Mouse (Mus musculus): ENCODE measurements at regions not wholly inside any gene's neighbourhood (a gene's known extent, or its start where the extent isn't known, plus 50 kb on each side); places are given as distances from the start of the nearest gene placed in this dataset.

DNA sequence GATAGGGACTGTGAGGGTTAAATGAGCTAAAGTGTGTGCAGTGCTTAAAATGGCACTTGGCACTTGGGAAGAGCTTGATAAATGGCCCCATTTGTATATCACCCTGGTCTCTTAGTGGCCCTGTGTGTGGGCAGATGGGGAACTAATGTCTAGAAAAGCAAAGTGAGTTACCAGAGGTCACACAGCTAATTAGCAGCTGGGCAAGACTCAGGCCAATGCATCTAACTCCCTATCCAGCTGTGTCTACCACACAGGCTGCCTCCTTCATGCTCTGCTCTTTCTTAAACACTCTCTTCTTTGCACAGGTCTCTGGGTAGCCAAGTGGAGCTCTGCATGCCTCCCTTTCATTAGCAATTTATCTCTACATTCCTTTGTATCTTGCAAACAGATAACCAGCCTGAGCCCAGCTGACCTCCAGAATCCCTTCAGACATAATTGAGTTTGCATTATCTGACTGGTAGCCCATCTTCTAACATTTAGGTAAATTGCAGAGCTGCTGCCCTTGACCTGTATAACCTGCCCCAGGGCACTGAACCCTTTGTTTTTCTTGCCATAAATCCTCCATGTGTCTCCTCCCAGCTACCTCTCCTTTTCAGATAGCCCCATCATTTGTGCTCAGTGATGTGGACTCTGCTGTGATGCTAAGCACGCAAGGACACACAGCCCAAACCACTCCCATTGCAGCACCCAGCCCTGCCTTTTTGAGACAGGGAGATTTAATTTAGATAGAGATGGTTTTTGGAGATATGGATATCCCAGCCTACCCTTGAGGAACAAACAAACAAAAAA, 263.5 kb upstream of the Plxna2 start:
- intact Hi-C loops (cut with DNase I), result no loop called here
- no peak for DNase-seq (ENCODE audit: extremely low spot score in 1 of 2, low spot score in 2 of 2)

DNA sequence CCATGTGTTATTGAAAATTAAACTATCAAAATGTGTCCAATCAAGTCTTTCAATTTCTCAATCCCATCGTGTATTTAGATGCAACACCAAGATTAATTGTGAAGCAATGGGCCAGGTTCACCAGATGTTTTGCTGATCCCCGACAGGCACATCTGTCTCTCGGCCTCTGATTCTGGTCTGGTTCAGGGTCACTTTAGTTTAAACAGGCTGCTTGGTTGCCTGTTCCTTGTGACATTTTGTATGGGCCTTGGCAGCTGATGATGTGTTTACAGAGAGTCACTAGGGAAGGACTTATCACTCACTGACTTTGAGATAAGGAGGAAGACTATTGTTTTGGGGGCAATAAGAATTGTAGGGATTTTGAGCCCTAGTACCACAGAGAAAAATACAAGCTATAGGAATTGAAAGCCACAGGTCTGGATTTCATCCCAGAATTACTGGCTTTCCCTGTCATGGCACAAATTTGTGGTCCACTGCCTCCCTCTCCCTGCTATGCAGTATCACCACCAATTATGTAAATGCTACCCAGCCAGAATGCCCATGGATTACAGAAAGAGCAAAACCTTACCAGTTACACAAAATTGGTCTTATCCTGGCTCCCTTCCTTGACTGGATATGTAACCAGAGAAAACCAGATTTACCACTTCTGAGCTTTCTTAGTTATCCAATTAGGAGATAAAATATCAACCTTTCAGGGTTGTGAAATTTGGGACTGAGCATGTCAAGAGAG, 272.5 kb upstream of the Plxna2 start:
- intact Hi-C loops (cut with DNase I), result no loop called here
- no peak for DNase-seq (ENCODE audit: extremely low spot score in 1 of 2, low spot score in 2 of 2)

DNA sequence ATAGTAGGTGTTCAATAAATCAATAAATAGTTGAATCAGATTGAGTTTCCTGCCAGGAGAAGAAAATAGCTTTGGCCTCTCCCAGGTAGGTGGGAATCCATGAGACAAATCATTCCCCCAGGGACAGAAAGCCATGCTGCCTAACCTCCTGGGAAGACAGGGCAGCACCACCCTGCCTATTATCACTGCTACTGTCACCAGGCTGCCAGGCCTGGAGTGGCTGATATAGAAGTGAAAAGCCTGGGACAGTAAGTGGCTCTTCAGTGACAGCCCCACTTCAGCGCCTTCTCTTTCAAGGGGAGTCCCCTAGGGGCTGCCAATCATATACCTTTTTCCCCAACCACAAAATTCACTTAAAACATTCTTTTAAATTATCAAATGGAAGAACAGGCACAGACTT, 275.4 kb upstream of the Plxna2 start:
- no peak for DNase-seq (ENCODE audit: extremely low spot score in 1 of 2, low spot score in 2 of 2)
- intact Hi-C loops (cut with DNase I), result no loop called here

DNA sequence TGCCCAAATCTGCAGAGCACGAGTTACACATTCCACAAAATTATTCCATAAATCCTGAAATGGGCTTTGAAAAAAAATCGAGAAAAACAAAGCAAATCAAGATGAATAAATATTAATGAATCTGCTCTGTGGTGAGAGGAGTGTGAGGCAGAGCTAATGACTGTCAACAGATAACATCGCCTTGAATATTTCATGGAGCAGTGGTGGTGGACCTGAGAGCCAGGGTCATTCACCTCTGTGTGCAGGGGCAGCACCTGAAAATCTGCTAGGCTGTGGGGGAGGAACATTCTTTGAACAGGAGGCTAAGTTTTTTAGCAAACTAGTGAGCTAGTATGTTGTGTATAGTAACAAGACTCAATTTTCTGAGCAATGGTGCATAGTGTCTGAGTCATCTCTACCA, 276.3 kb upstream of the Plxna2 start:
- intact Hi-C loops (cut with DNase I), result no loop called here
- no peak for DNase-seq (ENCODE audit: extremely low spot score in 1 of 2, low spot score in 2 of 2)

DNA sequence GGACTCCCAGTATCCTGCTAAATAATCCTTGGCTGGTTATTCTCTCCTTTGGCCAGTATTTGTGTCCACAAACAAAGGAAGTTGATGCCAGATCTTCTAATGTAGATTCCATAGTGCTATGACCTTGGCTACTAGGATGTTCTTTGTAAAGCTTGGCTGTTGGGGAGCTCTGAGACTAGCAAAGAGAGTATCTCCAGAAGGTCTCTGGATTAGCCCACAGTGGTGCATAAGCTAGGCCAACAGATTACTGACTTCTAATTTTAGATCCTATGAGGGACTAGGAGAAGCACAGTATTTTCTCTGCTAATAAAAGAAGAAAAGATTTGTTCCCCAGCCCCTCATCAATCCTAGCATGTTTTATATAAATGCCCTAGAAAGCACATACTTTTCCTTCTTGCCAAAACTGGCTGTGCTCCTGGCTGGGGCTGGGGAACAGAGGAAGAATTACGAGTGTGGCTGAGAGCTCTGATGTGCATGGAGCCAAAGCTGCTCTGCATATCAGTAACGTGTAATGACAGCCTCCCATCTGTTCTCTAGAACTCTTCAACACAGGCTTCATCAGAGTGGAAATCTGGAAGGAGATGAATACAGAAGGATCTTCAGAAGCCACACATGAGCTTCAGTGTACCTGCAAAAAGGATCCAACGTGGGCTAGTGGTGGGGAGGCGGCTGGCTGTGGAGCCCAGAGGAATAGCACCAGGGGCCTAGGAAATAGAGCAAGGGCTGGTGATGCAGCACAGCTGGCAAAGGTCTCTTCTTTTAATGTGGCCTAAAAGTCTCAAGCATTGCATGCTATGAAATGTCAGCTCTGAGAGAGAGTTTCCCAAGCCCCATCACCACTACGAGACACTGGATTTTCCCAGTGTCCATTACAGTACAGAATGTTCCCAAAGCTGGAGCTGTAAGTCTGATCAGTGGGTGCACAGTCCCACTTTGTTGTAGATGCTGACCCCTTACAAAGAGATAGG, 283.0 kb upstream of the Plxna2 start:
- intact Hi-C loops (cut with DNase I), result loop anchor here (5.0 kb wide), 1 partner anchor 287 kb away; no protein-coding TSS in a partner anchor
- peak; percentile 23 to 70 for DNase-seq (ENCODE audit: extremely low spot score in 1 of 2, low spot score in 2 of 2)

DNA sequence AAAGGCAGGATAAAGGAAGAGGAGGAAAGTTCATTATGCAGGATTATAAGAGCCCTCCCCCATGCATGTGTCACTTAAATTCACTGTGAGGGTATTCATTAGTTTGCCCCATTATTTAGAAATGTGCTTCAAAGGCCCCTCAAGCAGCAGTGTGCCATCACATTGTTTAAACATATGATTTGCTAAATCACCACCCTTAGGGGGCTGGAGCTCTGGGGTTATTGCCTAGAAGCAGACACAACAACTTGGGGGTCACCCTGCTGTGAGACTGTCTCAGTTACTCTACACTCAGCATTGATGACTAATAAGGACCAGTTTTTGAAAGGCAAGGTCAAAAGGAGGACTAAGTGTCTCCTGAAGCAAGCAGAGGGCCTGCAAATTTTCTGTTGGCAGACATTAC, 285.4 kb upstream of the Plxna2 start:
- intact Hi-C loops (cut with DNase I), result loop anchor here (5.0 kb wide), 1 partner anchor 290 kb away; no protein-coding TSS in a partner anchor
- DNase-seq (ENCODE audit: extremely low spot score in 1 of 2, low spot score in 2 of 2), result no peak

DNA sequence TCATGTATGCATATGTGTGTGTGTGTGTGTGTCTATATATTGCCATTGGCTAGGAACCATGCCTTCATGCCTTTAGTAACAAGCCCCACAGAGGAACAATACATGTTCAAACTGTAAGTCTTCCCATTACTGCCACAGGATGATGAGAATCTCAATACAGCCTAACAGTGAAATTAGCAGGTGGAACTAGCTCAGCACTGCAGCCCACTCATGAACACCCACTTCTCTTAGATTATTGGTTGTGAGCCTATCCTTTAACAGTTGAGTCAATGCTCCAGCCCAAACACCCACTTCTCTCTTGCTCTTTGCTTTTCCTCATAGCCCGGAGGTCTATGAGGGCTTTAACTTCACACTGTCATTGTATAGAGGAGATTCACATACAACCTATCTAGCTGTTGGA, 287.5 kb upstream of the Plxna2 start:
- intact Hi-C loops (cut with DNase I), result loop anchor here (5.0 kb wide), 1 partner anchor 292 kb away; no protein-coding TSS in a partner anchor
- no peak for DNase-seq (ENCODE audit: extremely low spot score in 1 of 2, low spot score in 2 of 2)

DNA sequence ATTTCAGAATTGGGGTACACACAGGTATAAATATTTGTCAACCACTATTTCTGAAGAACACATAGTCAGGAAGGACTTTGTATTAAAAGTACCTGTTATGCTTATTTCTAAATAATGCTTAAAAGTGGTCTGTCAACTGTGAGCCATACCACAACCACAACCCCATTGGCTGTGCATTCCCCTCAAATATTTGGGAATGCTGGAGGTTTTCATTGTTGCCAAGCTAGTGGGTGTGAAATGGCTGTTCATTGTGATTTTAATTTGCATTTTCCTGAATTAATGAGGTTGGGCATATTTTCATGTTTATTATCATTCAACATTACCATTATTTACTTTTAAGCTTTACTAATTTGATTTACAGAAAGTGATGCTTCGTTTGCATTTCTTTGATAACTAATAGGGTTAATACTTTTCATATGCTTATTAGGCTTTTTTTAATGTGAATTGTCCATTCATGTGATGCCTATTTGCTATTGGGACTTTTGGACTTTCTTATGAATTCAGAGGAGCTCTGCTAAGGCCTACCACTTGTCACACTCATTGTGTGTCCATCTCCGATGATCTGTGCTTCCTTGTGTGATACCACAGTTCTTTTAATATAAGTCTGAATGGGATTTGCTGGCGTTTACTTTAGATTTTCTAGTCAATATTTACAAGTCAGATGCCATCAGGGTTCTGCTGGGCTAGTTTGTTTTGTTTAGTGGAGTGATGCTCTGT, 297.5 kb upstream of the Plxna2 start:
- intact Hi-C loops (cut with DNase I), result no loop called here
- DNase-seq (ENCODE audit: extremely low spot score in 1 of 2, low spot score in 2 of 2), result no peak

DNA sequence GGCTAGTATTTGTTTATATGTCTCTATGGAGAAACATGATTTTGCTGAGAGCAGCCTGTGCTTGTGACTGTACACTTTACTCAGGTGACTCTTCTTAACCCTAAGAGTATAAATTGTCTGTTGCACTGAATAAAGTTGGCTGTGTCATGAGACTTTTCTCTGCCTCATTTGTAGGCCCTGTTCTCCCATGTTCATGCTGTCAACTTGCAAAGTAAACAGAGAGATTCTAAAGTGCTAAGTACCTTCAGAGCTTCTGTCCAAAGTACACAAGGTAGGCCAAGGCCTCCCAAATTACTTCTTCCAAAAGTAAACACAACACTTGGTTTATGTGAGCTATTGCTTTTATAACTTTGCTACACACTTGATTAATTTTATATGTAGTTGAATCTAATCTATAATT, 299.7 kb upstream of the Plxna2 start:
- no peak for DNase-seq (ENCODE audit: extremely low spot score in 1 of 2, low spot score in 2 of 2)
- intact Hi-C loops (cut with DNase I), result no loop called here

DNA sequence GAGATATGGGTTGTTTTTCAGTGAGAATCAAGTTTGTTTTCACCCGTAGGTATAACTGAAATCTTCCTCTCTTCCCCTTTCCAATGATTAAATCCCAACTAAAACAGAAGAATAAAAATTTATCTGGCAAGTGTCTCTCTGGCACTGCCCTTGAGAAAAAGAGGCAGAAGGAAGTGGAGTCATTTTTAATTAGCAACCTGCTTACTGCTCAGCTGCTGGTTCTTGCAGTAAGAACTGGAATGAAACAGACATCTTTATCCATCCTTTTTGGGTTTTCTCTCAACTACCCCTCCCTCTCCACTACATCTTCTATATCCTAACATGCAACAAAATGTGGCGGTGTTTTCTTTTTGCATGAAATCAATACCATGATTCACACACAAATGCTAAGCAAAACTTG, 302.4 kb upstream of the Plxna2 start:
- intact Hi-C loops (cut with DNase I), result no loop called here
- no peak for DNase-seq (ENCODE audit: extremely low spot score in 1 of 2, low spot score in 2 of 2)

DNA sequence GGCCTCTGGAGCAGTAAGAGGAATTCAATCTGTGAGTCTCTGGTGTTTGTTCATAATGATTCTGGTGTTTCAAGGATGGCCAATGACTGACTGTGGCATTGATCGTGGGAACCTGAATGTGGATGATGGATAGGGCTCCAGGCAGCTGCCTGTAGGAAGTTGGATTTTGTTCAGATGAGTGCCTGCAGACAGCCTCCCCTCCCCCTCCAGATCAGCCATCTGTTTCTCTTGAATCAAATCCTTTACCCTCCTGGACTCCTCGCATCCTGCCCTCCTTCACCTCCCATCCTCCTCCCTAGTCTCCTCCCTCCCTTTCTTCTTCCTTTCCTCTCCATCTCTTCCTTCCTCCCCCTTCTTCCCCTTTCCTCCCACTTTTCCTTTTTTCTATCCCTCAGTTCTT, 307.6 kb upstream of the Plxna2 start:
- intact Hi-C loops (cut with DNase I), result no loop called here
- no peak for DNase-seq (ENCODE audit: extremely low spot score in 1 of 2, low spot score in 2 of 2)

DNA sequence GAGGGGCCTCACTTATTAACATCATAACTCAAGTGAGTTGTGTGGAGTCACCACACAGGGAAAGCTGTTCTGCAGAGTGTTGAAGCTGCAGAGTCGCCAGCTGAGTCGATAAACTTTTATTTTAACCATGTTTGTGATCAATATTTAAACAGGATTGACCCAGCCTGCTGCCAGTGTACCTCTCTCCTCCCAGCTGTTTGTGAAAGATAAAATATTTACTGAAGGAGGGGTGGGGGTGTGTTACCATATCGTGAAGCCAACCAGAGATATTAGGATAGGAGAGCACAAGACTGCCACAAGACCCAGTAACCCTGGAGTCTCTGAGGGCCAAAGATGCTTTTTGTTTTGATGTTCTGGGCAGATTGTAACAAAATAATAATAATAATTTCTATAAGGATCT, 309.4 kb upstream of the Plxna2 start:
- intact Hi-C loops (cut with DNase I), result no loop called here
- no peak for DNase-seq (ENCODE audit: extremely low spot score in 1 of 2, low spot score in 2 of 2)

DNA sequence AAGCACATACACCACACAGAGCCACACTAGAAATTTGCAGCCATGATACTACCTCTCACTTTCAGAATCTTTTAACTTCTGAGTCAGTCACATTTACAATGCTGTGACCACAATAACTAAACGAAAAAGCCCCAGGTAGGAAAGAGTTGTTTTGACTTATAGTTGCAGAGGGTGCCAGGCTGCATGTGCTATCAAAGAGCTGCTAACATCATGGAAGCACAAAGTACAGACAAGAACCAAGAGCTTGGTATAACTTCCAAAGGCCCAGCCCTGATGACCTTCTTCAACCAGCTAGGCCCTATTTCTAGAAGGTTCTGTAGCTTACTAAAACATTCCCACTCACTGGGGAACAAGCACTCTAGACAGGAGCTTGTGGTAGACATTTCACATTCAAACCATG, 314.1 kb upstream of the Plxna2 start:
- intact Hi-C loops (cut with DNase I), result no loop called here
- DNase-seq (ENCODE audit: extremely low spot score in 1 of 2, low spot score in 2 of 2), result no peak

DNA sequence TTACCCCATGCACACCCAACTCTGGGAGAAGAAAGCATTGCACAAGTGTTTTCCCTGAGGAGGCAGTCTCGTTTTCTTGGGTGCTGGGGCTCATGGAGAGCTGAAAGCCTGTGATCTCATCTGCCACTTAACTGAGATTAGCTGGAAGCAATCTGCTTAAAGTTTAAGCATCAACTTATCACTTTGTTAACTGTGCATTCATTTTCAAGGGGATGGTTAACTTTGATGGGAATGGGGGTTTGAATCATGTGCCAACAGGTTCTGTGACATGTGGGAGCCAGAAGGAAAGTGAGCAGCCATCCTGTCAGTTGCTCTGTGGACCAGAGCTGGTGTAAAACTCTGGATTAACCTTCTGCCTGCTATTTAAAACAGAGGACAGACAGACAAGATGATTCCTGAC, 315.2 kb upstream of the Plxna2 start:
- DNase-seq (ENCODE audit: extremely low spot score in 1 of 2, low spot score in 2 of 2), result no peak
- intact Hi-C loops (cut with DNase I), result no loop called here

DNA sequence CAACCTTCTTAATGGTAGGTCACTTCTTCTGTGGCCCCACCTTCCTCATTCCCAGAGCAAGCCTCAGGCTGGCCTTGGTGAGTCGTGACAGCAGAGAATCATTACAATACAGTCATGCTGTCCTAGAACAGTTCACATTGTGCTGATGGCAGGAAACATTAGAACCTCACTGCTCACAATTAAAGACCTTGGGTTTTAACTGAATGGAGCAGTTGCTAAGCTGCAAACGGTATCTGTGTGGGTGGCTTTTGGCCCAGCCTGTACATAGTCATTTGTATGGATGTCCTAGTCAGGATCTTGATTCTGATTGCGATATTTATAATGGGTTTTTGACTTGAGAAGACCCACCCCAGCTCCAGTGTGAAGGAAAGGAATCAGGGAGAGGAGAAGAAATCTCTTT, 336.1 kb upstream of the Plxna2 start:
- no peak for DNase-seq (ENCODE audit: extremely low spot score in 1 of 2, low spot score in 2 of 2)

DNA sequence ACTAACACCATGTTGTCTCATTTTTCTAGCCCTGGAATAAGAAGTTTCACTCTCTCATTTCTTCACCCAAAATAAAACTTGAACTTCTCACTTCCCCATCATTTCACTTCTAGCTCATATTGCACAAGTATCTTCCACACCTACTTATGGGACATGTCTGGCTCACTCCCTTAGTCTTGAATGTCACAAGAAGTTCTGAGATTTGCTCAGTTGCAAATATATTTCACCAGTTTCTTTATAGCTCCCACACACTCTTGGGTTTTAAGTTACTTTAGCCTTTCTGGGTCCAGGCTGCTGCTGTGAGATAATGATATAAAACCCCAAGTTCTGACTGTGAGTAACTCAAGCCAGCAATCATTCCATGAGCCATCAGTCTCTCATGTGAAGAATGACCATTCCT, 350.0 kb upstream of the Plxna2 start:
- no peak for DNase-seq (ENCODE audit: extremely low spot score in 1 of 2, low spot score in 2 of 2)
- intact Hi-C loops (cut with DNase I), result no loop called here

More for the DNA sequence above, 336.1 kb upstream of the Plxna2 start:
- intact Hi-C loops (cut with DNase I), result no loop called here

DNA sequence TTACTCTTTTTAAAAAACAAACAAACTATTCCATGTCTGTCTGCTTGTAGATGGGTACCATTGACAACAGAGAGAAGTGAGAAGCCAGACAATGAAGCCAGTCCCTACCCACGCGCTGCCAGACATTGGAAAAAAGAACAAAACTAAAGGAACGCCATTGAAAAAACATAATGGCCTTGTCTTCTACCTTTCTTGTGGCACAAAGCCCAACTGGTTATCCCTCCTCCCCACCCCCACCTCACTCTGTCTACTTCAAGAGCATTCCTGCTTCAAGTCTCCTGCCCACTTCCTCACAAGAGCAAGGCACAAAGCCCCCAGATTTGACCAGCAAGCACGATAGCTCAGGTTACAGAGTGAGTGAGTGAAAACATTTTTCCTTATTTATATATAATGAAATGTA, 355.6 kb upstream of the Plxna2 start:
- DNase-seq (ENCODE audit: extremely low spot score in 1 of 2, low spot score in 2 of 2), result no peak
- intact Hi-C loops (cut with DNase I), result no loop called here

DNA sequence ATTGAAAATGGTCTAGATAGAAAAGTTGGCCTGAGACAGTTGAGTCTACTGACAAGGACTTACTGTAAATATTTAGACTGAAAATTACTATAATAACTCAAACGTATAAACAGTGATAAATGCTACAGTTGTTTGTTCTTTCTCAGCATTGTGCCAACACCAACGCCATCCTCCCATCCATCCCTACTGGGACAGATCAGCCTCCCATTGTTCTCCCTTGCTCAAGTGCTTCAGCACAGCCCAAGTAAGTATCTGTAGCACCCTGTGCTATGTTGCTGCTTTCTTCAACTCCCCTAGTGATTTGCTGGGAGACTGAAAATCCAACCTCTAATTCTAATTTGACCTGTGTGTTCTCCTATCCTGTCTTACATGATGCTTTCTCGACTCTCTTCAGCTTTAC, 358.1 kb upstream of the Plxna2 start:
- DNase-seq (ENCODE audit: extremely low spot score in 1 of 2, low spot score in 2 of 2), result no peak
- intact Hi-C loops (cut with DNase I), result no loop called here

Measured in left cerebral cortex, postnatal 10 days (tissue).